ENCODE assay signal across 11 mouse cellular contexts in genomic region chr13:23444451-23444850, GRCm38 (mm10). TPM values are rescaled to one million over a fixed set of nuclear protein-coding genes. Genes with fewer than 3 reads are reported as not detected.
DNase-seq lines count a peak whose midpoint lies in the region; ATAC-seq and TF ChIP-seq lines count a peak whose summit lies in the region.
"Had no signal": no experiment of that assay in that cellular context is flagged by ENCODE, and none has a peak within 500 bp of the region (broad histone marks: within the 10 kb centered on the region; RNA-seq: fewer than 3 reads in every experiment).

No protein-coding gene starts in this region.

- H3K27ac ChIP-seq in heart, embryonic 10.5 days: 0 out of 2 replicates have a peak overlapping the region, but pooled peaks have one; percentile 6
- H3K27ac ChIP-seq in CH12.LX (ENCODE audit: insufficient read depth, low read depth): no peak overlapping the region
- 0 out of 2 replicates have a peak overlapping the region, but pooled peaks have one; percentile 98 for H3K27ac ChIP-seq in hindbrain, embryonic 10.5 days
- H3K27ac ChIP-seq in liver, postnatal 0 days (ENCODE audit: low read depth): no peak overlapping the region

- peaks cover 10% of the 10 kb centered on the region for H3K4me1 ChIP-seq in heart, embryonic 10.5 days
- H3K4me1 ChIP-seq in CH12.LX (ENCODE audit: control insufficient read depth in 1 of 2, insufficient read depth in 2 of 2): peaks cover 6 to 34% of the 10 kb centered on the region in 2 experiments
- peaks cover 11% of the 10 kb centered on the region for H3K4me1 ChIP-seq in hindbrain, embryonic 10.5 days (replicated peaks)
- H3K4me1 ChIP-seq in liver, postnatal 0 days (ENCODE audit: insufficient read depth): peaks cover 6% of the 10 kb centered on the region; the same call in 1 of the 2 replicates

- H3K4me2 ChIP-seq in CH12.LX (ENCODE audit: insufficient read depth, low read depth, poor library complexity, severe bottlenecking): 0 out of 2 replicates have a peak overlapping the region, but pooled peaks have one; percentile 11
- peak overlapping the region; percentile 85 for H3K4me2 ChIP-seq in liver, postnatal 0 days (ENCODE audit: low read depth, low read length)

- dilution Hi-C loops in CH12.LX (cut with MboI; ENCODE audit: extremely low pct_ligation_motif_present, extremely low pct_unique_long_range_greater_than_20kb, low sequenced_read_pairs): no loop called here

- no peaks in the 10 kb centered on the region for H3K9me3 ChIP-seq in heart, embryonic 10.5 days
- no peaks in the 10 kb centered on the region for H3K9me3 ChIP-seq in CH12.LX (replicated peaks; ENCODE audit: low read length)
- H3K9me3 ChIP-seq in hindbrain, embryonic 10.5 days: no peaks in the 10 kb centered on the region
- no peaks in the 10 kb centered on the region for H3K9me3 ChIP-seq in liver, postnatal 0 days (ENCODE audit: low read length)

- no peak for ATAC-seq in liver, postnatal 0 days
- no peak for ATAC-seq in activated CD4-positive, CD25-positive, alpha-beta regulatory T cell, adult 4 months

- no peak for DNase-seq in heart, embryonic 10.5 days (ENCODE audit: low spot score)
- DNase-seq in heart, postnatal 4 days: no peak
- no peak for DNase-seq in CH12.LX (ENCODE audit: extremely low read depth)
- no peak for DNase-seq in hindbrain, embryonic 10.5 days (ENCODE audit: low spot score)
- DNase-seq in liver, postnatal 0 days: no peak
- no peak for DNase-seq in frontal cortex, postnatal 25 days (ENCODE audit: low spot score in 2 of 2)
- DNase-seq in layer of hippocampus, postnatal 14 days (ENCODE audit: low spot score in 2 of 2): no peak
- DNase-seq: adrenal gland, postnatal 10 days; B cell, adult 2 months; lung, adult 2 months had no signal

- H3K27me3 ChIP-seq in heart, embryonic 10.5 days (ENCODE audit: insufficient read depth, poor library complexity, severe bottlenecking): no peaks in the 10 kb centered on the region
- H3K27me3 ChIP-seq in CH12.LX (replicated peaks): no peaks in the 10 kb centered on the region
- H3K27me3 ChIP-seq in hindbrain, embryonic 10.5 days (ENCODE audit: insufficient read depth, poor library complexity, severe bottlenecking): no peaks in the 10 kb centered on the region
- H3K27me3 ChIP-seq in liver, postnatal 0 days (ENCODE audit: insufficient read depth, low read length): no peaks in the 10 kb centered on the region

- H3K4me3 ChIP-seq in heart, embryonic 10.5 days: peak overlapping the region; percentile 69
- H3K4me3 ChIP-seq in CH12.LX (replicated peaks in 1 of 3; ENCODE audit: low read depth in 2 of 3, low read length in 2 of 3, poor library complexity in 1 of 3): no peak overlapping the region
- peak overlapping the region; percentile 74; the same call in 1 of the 2 replicates for H3K4me3 ChIP-seq in hindbrain, embryonic 10.5 days
- H3K4me3 ChIP-seq in liver, postnatal 0 days (ENCODE audit: low read depth, low read length): no peak overlapping the region; the same call in 1 of the 2 replicates

- 53% methylated on average over 5 of the region's 5 CpGs for WGBS in heart, embryonic 10.5 days
- 58% methylated on average over 5 of the region's 5 CpGs for WGBS in hindbrain, embryonic 10.5 days
- 46% methylated on average over 5 of the region's 5 CpGs for WGBS in liver, postnatal 0 days (ENCODE audit: insufficient replicate concordance)

- in situ Hi-C loops in CH12.LX (cut with MboI; ENCODE audit: low pct_ligation_motif_present, low pct_unique_long_range_greater_than_20kb, low sequenced_read_pairs): loop anchor here (25.0 kb wide), 2 partner anchors 1507 to 1582 kb away; partner anchors contain the start of gene Zfp184

- TF ChIP-seq RAD21 in CH12.LX (IDR thresholded peaks at IDR 0.05; ENCODE audit: low read depth, low read length): no peak

- TF ChIP-seq EP300 in CH12.LX (IDR thresholded peaks at IDR 0.05; ENCODE audit: low read length): no peak
- TF ChIP-seq EP300 in liver, postnatal 0 days (IDR thresholded peaks at IDR 0.05; ENCODE audit: low read depth): no peak

- no peaks in the 10 kb centered on the region for H3K79me2 ChIP-seq in CH12.LX (replicated peaks; ENCODE audit: control insufficient read depth, extremely low read depth, insufficient read depth, poor library complexity, severe bottlenecking)

- TF ChIP-seq POLR2A in CH12.LX (IDR thresholded peaks at IDR 0.05; ENCODE audit: low read depth, low read length): no peak

- H3K36me3 ChIP-seq in heart, embryonic 10.5 days: no peaks in the 10 kb centered on the region
- H3K36me3 ChIP-seq in CH12.LX (replicated peaks in 1 of 2; ENCODE audit: control insufficient read depth in 1 of 2, insufficient read depth in 1 of 2, low read length in 1 of 2): no peaks in the 10 kb centered on the region
- no peaks in the 10 kb centered on the region for H3K36me3 ChIP-seq in hindbrain, embryonic 10.5 days
- no peaks in the 10 kb centered on the region for H3K36me3 ChIP-seq in liver, postnatal 0 days (replicated peaks; ENCODE audit: insufficient read depth, low read length)

- peak overlapping the region; percentile 87; the same call in 1 of the 2 replicates for H3K9ac ChIP-seq in CH12.LX (ENCODE audit: insufficient read depth, low read depth)
- no peak overlapping the region; the same call in 1 of the 2 replicates for H3K9ac ChIP-seq in liver, postnatal 0 days (replicated peaks)

- no peak for TF ChIP-seq CTCF in CH12.LX (conservative IDR thresholded peaks at IDR 0.05 in 1 of 2, IDR thresholded peaks at IDR 0.05 in 1 of 2; ENCODE audit: low read depth in 2 of 2, low read length in 2 of 2)
- TF ChIP-seq CTCF in liver, postnatal 0 days (IDR thresholded peaks at IDR 0.05; ENCODE audit: low read depth): no peak

TF ChIP-seq in CH12.LX, 34 proteins besides CTCF, POLR2A, EP300 and RAD21:
- TF ChIP-seq NELFE (IDR thresholded peaks at IDR 0.05; ENCODE audit: low read depth, low read length) (no peak), JUN (IDR thresholded peaks at IDR 0.05; ENCODE audit: insufficient read depth, low read depth, low read length) (no peak), ETS1 (conservative IDR thresholded peaks at IDR 0.05; ENCODE audit: low read depth, low read length) (no peak)

RNA-seq across cellular contexts. Expression of gene Abt1, which starts 20.8 kb away (rescaled TPM):
- 10.1 and 13.0 TPM in 2 replicates for polyA plus RNA-seq in heart, embryonic 10.5 days (2016; fragmentation: Nextera tagmentation; extraction: Ambion mirVana)
- total RNA-seq in heart, postnatal 4 days (2021): 1 to 10 TPM; 5.0 to 5.6 TPM
- total RNA-seq in CH12.LX (2012; rRNA removed) (10.1 and 13.1 TPM in 2 replicates), CH12.LX (2014; rRNA removed) (14.4 and 15.4 TPM in 2 replicates)
- 11.7 and 12.9 TPM in 2 replicates for polyA plus RNA-seq in CH12.LX (2012; ENCODE audit: insufficient read length, low read depth)
- polyA plus RNA-seq in hindbrain, embryonic 10.5 days (2016; fragmentation: Nextera tagmentation; extraction: Ambion mirVana): 13.4 and 14.5 TPM in 2 replicates
- 4.3 and 4.8 TPM in 2 replicates for polyA plus RNA-seq in liver, postnatal 0 days (2015; fragmentation: Nextera tagmentation; extraction: Ambion mirVana)
- polyA plus RNA-seq in activated CD4-positive, CD25-positive, alpha-beta regulatory T cell, adult 4 months (2017; shearing (Covaris generic)): 10 to 100 TPM; 10.4 to 11.1 TPM
- total RNA-seq in layer of hippocampus, postnatal 14 days (2021): 1 to 10 TPM; 7.0 TPM

RNA-seq across cellular contexts. Expression of gene Btn1a1, which starts 21.2 kb away (rescaled TPM):
- polyA plus RNA-seq in heart, embryonic 10.5 days (2016; fragmentation: Nextera tagmentation; extraction: Ambion mirVana): 0.04 and 0.96 TPM in 2 replicates
- under 1 TPM; 0.11 to 0.24 TPM for total RNA-seq in heart, postnatal 4 days (2021)
- total RNA-seq in CH12.LX (2012; rRNA removed): 0.38 and 0.51 TPM in 2 replicates
- total RNA-seq in CH12.LX (2014; rRNA removed): 0.20 TPM in 2 replicates
- 0.08 and 0.21 TPM in 2 replicates for polyA plus RNA-seq in CH12.LX (2012; ENCODE audit: insufficient read length, low read depth)
- polyA plus RNA-seq in hindbrain, embryonic 10.5 days (2016; fragmentation: Nextera tagmentation; extraction: Ambion mirVana): 0.04 TPM in 1 of 2 replicates, not detected in the other
- polyA plus RNA-seq in liver, postnatal 0 days (2015; fragmentation: Nextera tagmentation; extraction: Ambion mirVana): 0.92 and 0.96 TPM in 2 replicates
- not detected for polyA plus RNA-seq in activated CD4-positive, CD25-positive, alpha-beta regulatory T cell, adult 4 months (2017; shearing (Covaris generic))
- not detected for total RNA-seq in layer of hippocampus, postnatal 14 days (2021)
- polyA plus RNA-seq: lung, adult 2 months had no signal

RNA-seq across cellular contexts. Expression of gene Btn2a2, which starts 44.2 kb away (rescaled TPM):
- 0.30 and 0.75 TPM in 2 replicates for polyA plus RNA-seq in heart, embryonic 10.5 days (2016; fragmentation: Nextera tagmentation; extraction: Ambion mirVana)
- not detected for total RNA-seq in heart, postnatal 4 days (2021)
- 1.1 and 1.3 TPM in 2 replicates for total RNA-seq in CH12.LX (2012; rRNA removed)
- 1.2 and 1.3 TPM in 2 replicates for total RNA-seq in CH12.LX (2014; rRNA removed)
- polyA plus RNA-seq in CH12.LX (2012; ENCODE audit: insufficient read length, low read depth): 2.1 and 2.8 TPM in 2 replicates
- 0.29 and 0.35 TPM in 2 replicates for polyA plus RNA-seq in hindbrain, embryonic 10.5 days (2016; fragmentation: Nextera tagmentation; extraction: Ambion mirVana)
- polyA plus RNA-seq in liver, postnatal 0 days (2015; fragmentation: Nextera tagmentation; extraction: Ambion mirVana): not detected in 2 replicates
- not detected for polyA plus RNA-seq in activated CD4-positive, CD25-positive, alpha-beta regulatory T cell, adult 4 months (2017; shearing (Covaris generic))
- total RNA-seq in layer of hippocampus, postnatal 14 days (2021): 1 to 10 TPM in 1 of 2 experiments, under 1 TPM in 1; 0.58 to 1.0 TPM
- total RNA-seq: adrenal gland, postnatal 10 days had no signal
- polyA plus RNA-seq: lung, adult 2 months had no signal

Comparison
In these comparisons a context has a peak if more than half of its experiments do, and no peak if none do; other contexts are left out.
1. H3K27ac ChIP-seq: peak in heart, embryonic 10.5 days (single experiment) and hindbrain, embryonic 10.5 days (single experiment); none in CH12.LX (single experiment) and liver, postnatal 0 days (single experiment).
2. H3K4me3 ChIP-seq: peak in heart, embryonic 10.5 days (single experiment) and hindbrain, embryonic 10.5 days (single experiment); none in CH12.LX (0 of 3) and liver, postnatal 0 days (single experiment).